Mouse (Mus musculus) erythroblast, embryonic 14.5 days (primary cell): ENCODE results near the gene Dnah1. TPM values are rescaled to one million over a fixed set of nuclear protein-coding genes. Genes with fewer than 3 reads are reported as not detected.
A peak's percentile ranks its signal among the peaks of the same experiment; 100 is the strongest.

Experiments
- H3K27me3 ChIP-seq: 2 replicates; pipeline ENCODE4 v1.6.1; 2012; ENCODE audit warnings: inconsistent platforms; ENCODE audit not compliant: control insufficient read depth
- H3K36me3 ChIP-seq: 2 replicates; pipeline ENCODE4 v1.6.1; 2012; ENCODE audit warnings: mild to moderate bottlenecking, inconsistent platforms; ENCODE audit not compliant: control insufficient read depth
- H3K4me1 ChIP-seq: 2 replicates; pipeline ENCODE4 v1.6.1; 2012; ENCODE audit warnings: inconsistent platforms; ENCODE audit not compliant: control insufficient read depth
- H3K4me3 ChIP-seq: replicated peaks from 2 replicates; pipeline ENCODE3; 2012; ENCODE audit warnings: moderate library complexity, mild to moderate bottlenecking, inconsistent platforms
- H3K9me3 ChIP-seq: 2 replicates; pipeline ENCODE4 v1.6.1; 2012; ENCODE audit warnings: low read length, inconsistent platforms, mixed read lengths; ENCODE audit not compliant: control insufficient read depth
- GATA1 ChIP-seq: IDR thresholded peaks from 2 replicates; pipeline ENCODE4 v1.6.1; 2012; ENCODE audit warnings: low read length, inconsistent platforms, mixed read lengths
- TAL1 ChIP-seq: IDR thresholded peaks from 3 replicates; pipeline ENCODE4 v1.6.1; 2012; ENCODE audit warnings: low read length, inconsistent platforms, mixed read lengths
- polyA plus RNA-seq: library from polyadenylated mRNA; stranded (reverse); fragments of >175 nt; gene quantifications from 2 replicates; pipeline ENCODE4 v1.2.3, GENCODE M21; 2012

The Dnah1 gene
- polyA plus RNA-seq, 1 experiment, result not detected

GRCm38 (mm10) chr14:31324851-31325250 lies 1.2 kb upstream of the Dnah1 start:
- Histone ChIP-seq H3K4me3 (peak overlapping the region; percentile 60), H3K4me1 (peaks cover 27% of the 10 kb centered on the region), H3K27me3 (peaks cover 6% of the 10 kb centered on the region), H3K36me3 (no peaks in the 10 kb centered on the region), H3K9me3 (no peaks in the 10 kb centered on the region)
- TF ChIP-seq TAL1, result no peak
- no peak for TF ChIP-seq GATA1

GRCm38 (mm10) chr14:31323189-31323588 lies 507 bp downstream of the Dnah1 start:
- Histone ChIP-seq H3K27me3 (no peaks in the 10 kb centered on the region), H3K9me3 (no peaks in the 10 kb centered on the region), H3K4me1 (peaks cover 42% of the 10 kb centered on the region), H3K4me3 (peak overlapping the region; percentile 60), H3K36me3 (no peaks in the 10 kb centered on the region)
- TF ChIP-seq TAL1 (no peak), GATA1 (no peak)

GRCm38 (mm10) chr14:31322191-31322590 lies 1.5 kb downstream of the Dnah1 start:
- TF ChIP-seq GATA1 (no peak), TAL1 (no peak)
- no peak overlapping the region for H3K4me3 ChIP-seq

GRCm38 (mm10) chr14:31321181-31321580 lies 2.5 kb downstream of the Dnah1 start:
- Histone ChIP-seq H3K36me3 (no peaks in the 10 kb centered on the region), H3K27me3 (no peaks in the 10 kb centered on the region), H3K9me3 (no peaks in the 10 kb centered on the region), H3K4me1 (peaks cover 55% of the 10 kb centered on the region), H3K4me3 (no peak overlapping the region)
- no peak for TF ChIP-seq TAL1
- no peak for TF ChIP-seq GATA1

More at GRCm38 (mm10) chr14:31322191-31322590, 1.5 kb downstream of the Dnah1 start:
- Histone ChIP-seq H3K4me1 (peaks cover 48% of the 10 kb centered on the region), H3K36me3 (no peaks in the 10 kb centered on the region), H3K9me3 (no peaks in the 10 kb centered on the region), H3K27me3 (no peaks in the 10 kb centered on the region)

GRCm38 (mm10) chr14:31319546-31319945 lies 4.2 kb downstream of the Dnah1 start:
- peaks cover 4% of the 10 kb centered on the region; the same call in 1 of the 2 replicates for H3K27me3 ChIP-seq
- H3K9me3 ChIP-seq, result no peaks in the 10 kb centered on the region
- TF ChIP-seq GATA1, result no peak
- TF ChIP-seq TAL1, result no peak
- H3K4me1 ChIP-seq, result peaks cover 55% of the 10 kb centered on the region
- no peaks in the 10 kb centered on the region for H3K36me3 ChIP-seq
- H3K4me3 ChIP-seq, result no peak overlapping the region

- Histone ChIP-seq H3K4me3 (no peak overlapping the region), H3K36me3 (no peaks in the 10 kb centered on the region), H3K4me1 (peaks cover 40% of the 10 kb centered on the region), H3K27me3 (peaks cover 4% of the 10 kb centered on the region; the same call in 1 of the 2 replicates), H3K9me3 (no peaks in the 10 kb centered on the region)
- TF ChIP-seq GATA1 (no peak), TAL1 (no peak)
Measured at GRCm38 (mm10) chr14:31317754-31318153, 5.9 kb downstream of the Dnah1 start.

GRCm38 (mm10) chr14:31316613-31317012 lies 7.1 kb downstream of the Dnah1 start:
- H3K27me3 ChIP-seq, result peaks cover 4% of the 10 kb centered on the region; the same call in 1 of the 2 replicates
- H3K9me3 ChIP-seq, result no peaks in the 10 kb centered on the region
- TF ChIP-seq GATA1, result no peak
- no peak for TF ChIP-seq TAL1
- peaks cover 40% of the 10 kb centered on the region for H3K4me1 ChIP-seq
- H3K4me3 ChIP-seq, result no peak overlapping the region
- no peaks in the 10 kb centered on the region for H3K36me3 ChIP-seq

- Histone ChIP-seq H3K27me3 (peaks cover 4% of the 10 kb centered on the region; the same call in 1 of the 2 replicates), H3K36me3 (no peaks in the 10 kb centered on the region), H3K9me3 (no peaks in the 10 kb centered on the region), H3K4me3 (no peak overlapping the region), H3K4me1 (peaks cover 25% of the 10 kb centered on the region)
- TF ChIP-seq GATA1 (no peak), TAL1 (no peak)
Measured at GRCm38 (mm10) chr14:31313192-31313591, 10.5 kb downstream of the Dnah1 start.

- H3K4me1 ChIP-seq, result no peaks in the 10 kb centered on the region
- peaks cover 2% of the 10 kb centered on the region; the same call in 1 of the 2 replicates for H3K27me3 ChIP-seq
- H3K9me3 ChIP-seq, result no peaks in the 10 kb centered on the region
- no peaks in the 10 kb centered on the region for H3K36me3 ChIP-seq
- no peak overlapping the region for H3K4me3 ChIP-seq
- TF ChIP-seq TAL1 (no peak), GATA1 (no peak)
Measured at GRCm38 (mm10) chr14:31285728-31286127, 38.0 kb downstream of the Dnah1 start.

- no peak overlapping the region for H3K4me3 ChIP-seq
- H3K9me3 ChIP-seq, result no peaks in the 10 kb centered on the region
- no peaks in the 10 kb centered on the region for H3K36me3 ChIP-seq
- peaks cover 15% of the 10 kb centered on the region for H3K27me3 ChIP-seq
- TF ChIP-seq GATA1 (no peak), TAL1 (no peak)
- peaks cover 16% of the 10 kb centered on the region for H3K4me1 ChIP-seq
Measured at GRCm38 (mm10) chr14:31272164-31272563, 51.5 kb downstream of the Dnah1 start.
